Mouse (Mus musculus) embryonic facial prominence, embryonic 11.5 days (tissue): ENCODE measurements around the gene Srf. TPM values are rescaled to one million over a fixed set of nuclear protein-coding genes. Genes with fewer than 3 reads are reported as not detected.

Experiments
- ATAC-seq: fragments of 200-750 bp; cut with Nextera tagmentation; replicated peaks from 2 replicates; pipeline ENCODE4 v1.8.0; 2017; ENCODE audit warnings: low read depth; ENCODE audit not compliant: insufficient number of reproducible peaks, low FRiP score, low TSS enrichment
- DNase-seq: peaks from one replicate; pipeline ENCODE4 v3.0.0-alpha.2; 2015; ENCODE audit warnings: low spot score
- H3K27ac ChIP-seq: fragments of 300-500 bp; sonication (generic); replicated peaks from 2 replicates; pipeline ENCODE4 v1.5.1; 2014; ENCODE audit warnings: mild to moderate bottlenecking, low read depth, low read length, control low read depth
- H3K27me3 ChIP-seq: fragments of 300-500 bp; sonication (generic); 2 replicates; pipeline ENCODE4 v1.6.1; 2014; ENCODE audit warnings: mild to moderate bottlenecking, low read length, moderate library complexity, mixed read lengths; ENCODE audit not compliant: control insufficient read depth, insufficient read depth
- H3K36me3 ChIP-seq: fragments of 300-500 bp; sonication (generic); replicated peaks from 2 replicates; pipeline ENCODE4 v1.6.1; 2014; ENCODE audit warnings: low read depth, mild to moderate bottlenecking, low read length, moderate library complexity, mixed read lengths; ENCODE audit not compliant: control insufficient read depth, insufficient read depth
- H3K4me1 ChIP-seq: fragments of 300-500 bp; sonication (generic); 2 replicates; pipeline ENCODE4 v1.6.1; 2014; ENCODE audit warnings: low read length, mixed read lengths; ENCODE audit not compliant: control insufficient read depth, insufficient read depth
- H3K4me2 ChIP-seq: fragments of 300-500 bp; sonication (generic); 2 replicates; pipeline ENCODE4 v1.6.1; 2014; ENCODE audit warnings: low read depth, mild to moderate bottlenecking, control low read depth, low read length, moderate library complexity
- H3K4me3 ChIP-seq: fragments of 300-500 bp; sonication (generic); 2 replicates; pipeline ENCODE4 v1.5.1; 2014; ENCODE audit warnings: low read depth, low read length, control low read depth
- H3K9ac ChIP-seq: fragments of 300-500 bp; sonication (generic); replicated peaks from 2 replicates; pipeline ENCODE4 v1.6.1; 2014; ENCODE audit warnings: mild to moderate bottlenecking, control low read depth, low read length
- H3K9me3 ChIP-seq: fragments of 300-500 bp; sonication (generic); replicated peaks from 2 replicates; pipeline ENCODE4 v1.6.1; 2016; ENCODE audit warnings: mild to moderate bottlenecking, low read length, inconsistent platforms, mixed read lengths; ENCODE audit not compliant: control insufficient read depth
- WGBS: fragments of 180-500 bp; shearing (Covaris S2); extraction: QIAGEN DNeasy Blood & Tissue Kit; methylation state at CpG from one replicate; pipeline ENCODE4 v1.1.7; 2014; 5-methylcytosine and 5-hydroxymethylcytosine counted together
- polyA plus RNA-seq: library from polyadenylated mRNA; unstranded; fragments of >200 nt; fragmentation: Nextera tagmentation; extraction: Ambion mirVana; gene quantifications from 2 replicates; pipeline ENCODE4 v1.2.1, GENCODE M21; 2014

The Srf gene
- polyA plus RNA-seq, 1 experiment from 2014 or later, result 6.4 TPM

- WGBS, result 12% methylated on average over 9 of the region's 9 CpGs
- no peak overlapping the region for H3K4me2 ChIP-seq
Observed at GRCm38 (mm10) chr17:46594606-46595005, 38.6 kb upstream of the Srf start.

GRCm38 (mm10) chr17:46593124-46593523 is 37.1 kb upstream of the Srf start:
- no peak for DNase-seq
- Histone ChIP-seq H3K4me1 (peaks cover 9% of the 10 kb centered on the region), H3K27me3 (no peaks in the 10 kb centered on the region), H3K4me2 (no peak overlapping the region), H3K4me3 (no peak overlapping the region), H3K36me3 (peaks cover 5% of the 10 kb centered on the region), H3K9ac (no peak overlapping the region), H3K9me3 (no peaks in the 10 kb centered on the region), H3K27ac (no peak overlapping the region)
- no peak for ATAC-seq
- 95% methylated on average over 4 of the region's 4 CpGs for WGBS

More at GRCm38 (mm10) chr17:46594606-46595005, 38.6 kb upstream of the Srf start:
- Histone ChIP-seq H3K4me1 (peaks cover 9% of the 10 kb centered on the region), H3K27ac (peak overlapping the region; percentile 65), H3K9me3 (no peaks in the 10 kb centered on the region), H3K36me3 (peaks cover 5% of the 10 kb centered on the region), H3K4me3 (no peak overlapping the region), H3K9ac (peak overlapping the region; percentile 32), H3K27me3 (no peaks in the 10 kb centered on the region)
- ATAC-seq (peak; percentile 82), DNase-seq (peak; percentile 74)

- H3K27me3 ChIP-seq, result no peaks in the 10 kb centered on the region
- H3K27ac ChIP-seq, result no peak overlapping the region
- 91% methylated on average over 19 of the region's 19 CpGs for WGBS
- no peak overlapping the region for H3K4me3 ChIP-seq
- H3K36me3 ChIP-seq, result peaks cover 5% of the 10 kb centered on the region
- ATAC-seq (no peak), DNase-seq (no peak)
- H3K4me1 ChIP-seq, result peaks cover 9% of the 10 kb centered on the region
- H3K9ac ChIP-seq, result no peak overlapping the region
- no peaks in the 10 kb centered on the region for H3K9me3 ChIP-seq
- H3K4me2 ChIP-seq, result no peak overlapping the region
Observed at GRCm38 (mm10) chr17:46591406-46591805, 35.4 kb upstream of the Srf start.

DNA sequence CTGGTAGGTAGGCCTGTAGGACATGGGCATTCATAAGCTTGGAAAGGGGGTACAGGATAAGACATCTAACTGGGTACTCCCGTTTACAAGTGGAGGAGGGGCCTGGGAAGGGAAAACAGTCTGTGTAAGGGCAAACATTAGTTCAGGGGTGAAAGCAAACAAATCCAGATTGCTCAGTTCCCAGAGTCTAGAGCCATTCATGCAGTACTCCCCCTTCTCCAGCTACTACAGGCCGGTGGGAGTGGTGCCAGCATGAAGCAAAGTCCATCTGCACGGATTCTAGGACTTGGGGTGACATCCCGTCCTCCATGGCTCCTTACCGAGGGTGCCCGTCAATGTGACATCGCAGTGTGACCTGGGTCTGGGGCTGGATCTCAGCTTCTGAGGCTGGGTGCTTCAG is 34.5 kb upstream of the Srf start:
- Histone ChIP-seq H3K4me1 (peaks cover 9% of the 10 kb centered on the region), H3K9me3 (no peaks in the 10 kb centered on the region), H3K27me3 (no peaks in the 10 kb centered on the region), H3K27ac (no peak overlapping the region), H3K9ac (no peak overlapping the region), H3K4me3 (no peak overlapping the region), H3K36me3 (peaks cover 5% of the 10 kb centered on the region), H3K4me2 (no peak overlapping the region)
- no peak for DNase-seq
- ATAC-seq, result no peak
- 90% methylated on average over 7 of the region's 7 CpGs for WGBS

DNA sequence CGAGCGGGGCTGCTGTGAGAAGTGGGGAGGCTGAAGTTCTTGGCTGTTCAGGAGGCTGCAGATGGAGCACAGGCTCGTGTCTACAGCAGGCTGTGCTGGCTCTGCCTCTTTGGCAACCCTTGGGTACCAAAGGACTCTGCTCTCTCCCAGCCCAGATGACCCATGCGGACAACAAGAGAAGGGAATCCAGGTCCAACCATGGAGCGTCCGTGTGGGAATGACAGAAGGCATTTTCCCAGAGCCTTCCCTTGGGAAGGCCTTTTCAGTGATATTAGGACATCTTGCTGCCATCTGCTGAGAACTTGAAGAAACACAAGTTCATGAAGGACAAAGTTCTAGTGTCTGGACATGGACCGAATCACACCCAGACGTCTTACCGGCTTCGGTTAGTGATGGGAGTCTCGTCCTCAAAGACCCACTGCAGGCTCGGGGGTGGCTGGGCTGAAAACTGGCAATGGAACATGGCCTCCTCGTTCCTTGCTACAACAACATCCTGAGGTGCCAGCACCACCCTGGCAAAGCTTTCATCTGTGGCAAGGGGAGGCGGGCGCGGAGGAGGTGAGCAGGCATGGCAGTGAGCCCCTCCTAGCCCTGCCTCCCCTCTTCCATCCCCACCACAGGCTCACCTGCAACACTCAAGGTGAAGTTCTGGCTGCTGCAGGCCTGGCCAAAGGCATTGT is 33.8 kb upstream of the Srf start:
- Histone ChIP-seq H3K4me3 (no peak overlapping the region), H3K27ac (no peak overlapping the region), H3K4me2 (no peak overlapping the region), H3K27me3 (no peaks in the 10 kb centered on the region), H3K4me1 (peaks cover 4% of the 10 kb centered on the region), H3K9me3 (no peaks in the 10 kb centered on the region), H3K36me3 (peaks cover 6% of the 10 kb centered on the region), H3K9ac (no peak overlapping the region)
- 92% methylated on average over 16 of the region's 16 CpGs for WGBS
- DNase-seq (no peak), ATAC-seq (no peak)

GRCm38 (mm10) chr17:46588913-46589312 is 32.9 kb upstream of the Srf start:
- no peaks in the 10 kb centered on the region for H3K27me3 ChIP-seq
- H3K27ac ChIP-seq, result no peak overlapping the region
- no peak for ATAC-seq
- WGBS, result 95% methylated on average over 6 of the region's 6 CpGs
- H3K9ac ChIP-seq, result no peak overlapping the region
- H3K4me2 ChIP-seq, result no peak overlapping the region
- peaks cover 7% of the 10 kb centered on the region for H3K36me3 ChIP-seq
- H3K4me3 ChIP-seq, result no peak overlapping the region
- H3K9me3 ChIP-seq, result no peaks in the 10 kb centered on the region
- DNase-seq, result no peak
- no peaks in the 10 kb centered on the region for H3K4me1 ChIP-seq

- Histone ChIP-seq H3K4me1 (no peaks in the 10 kb centered on the region), H3K27ac (no peak overlapping the region), H3K36me3 (peaks cover 7% of the 10 kb centered on the region), H3K4me2 (no peak overlapping the region), H3K9ac (no peak overlapping the region), H3K9me3 (no peaks in the 10 kb centered on the region), H3K27me3 (no peaks in the 10 kb centered on the region), H3K4me3 (no peak overlapping the region)
- DNase-seq (no peak), ATAC-seq (no peak)
- WGBS, result 88% methylated on average over 9 of the region's 9 CpGs
Observed at GRCm38 (mm10) chr17:46588173-46588572, 32.2 kb upstream of the Srf start.

GRCm38 (mm10) chr17:46586327-46586726 is 30.4 kb upstream of the Srf start:
- H3K27me3 ChIP-seq, result no peaks in the 10 kb centered on the region
- no peaks in the 10 kb centered on the region for H3K4me1 ChIP-seq
- ATAC-seq (no peak), DNase-seq (no peak)
- no peak overlapping the region for H3K9ac ChIP-seq
- no peak overlapping the region for H3K4me3 ChIP-seq
- no peak overlapping the region for H3K4me2 ChIP-seq
- H3K27ac ChIP-seq, result no peak overlapping the region
- H3K9me3 ChIP-seq, result no peaks in the 10 kb centered on the region
- WGBS, result 90% methylated on average over 8 of the region's 8 CpGs
- H3K36me3 ChIP-seq, result peaks cover 11% of the 10 kb centered on the region
